Mouse (Mus musculus) megakaryocyte, embryonic 14.5 days (primary cell): ENCODE results near the gene Ubxn11.

Source experiments
- FLI1 ChIP-seq: IDR thresholded peaks from 2 replicates; pipeline ENCODE4 v1.6.1; 2012; ENCODE audit warnings: low read length, inconsistent platforms, mixed read lengths
- GATA1 ChIP-seq: IDR thresholded peaks from 3 replicates; pipeline ENCODE4 v1.6.1; 2012; ENCODE audit warnings: mixed read lengths, low read length, inconsistent platforms, borderline replicate concordance

- TF ChIP-seq GATA1 (no peak), FLI1 (no peak)
Observed at GRCm38 (mm10) chr4:134113356-134113994, 11.1 kb downstream of the Ubxn11 start.
